Mouse (Mus musculus) T-cell, adult 2 months (primary cell): ENCODE results near the gene Prokr2.
"Not testable (repeated sequence)": the region's sequence is repeated elsewhere in the genome, so short reads cannot be mapped to it uniquely, and the experiment has no call there.

ENCODE experiments used
- DNase-seq: peaks from one replicate; pipeline ENCODE4 v3.0.0; 2022; ENCODE audit warnings: low spot score

The Prokr2 gene

GRCm38 (mm10) chr2:132340350-132340749, 44.9 kb downstream of the Prokr2 start:
- DNase-seq = no peak

GRCm38 (mm10) chr2:132337202-132337601, 48.0 kb downstream of the Prokr2 start:
- DNase-seq = no peak

GRCm38 (mm10) chr2:132323541-132323940, 61.7 kb downstream of the Prokr2 start:
- DNase-seq = no peak

GRCm38 (mm10) chr2:132320516-132320915, 64.7 kb downstream of the Prokr2 start:
- DNase-seq = no peak

- no peak for DNase-seq
These were observed 68.1 kb downstream of the Prokr2 start for GRCm38 (mm10) chr2:132317178-132317577.

- DNase-seq = peak; percentile 48
These were observed 69.0 kb downstream of the Prokr2 start for GRCm38 (mm10) chr2:132316041-132316808.

- DNase-seq = not testable (repeated sequence)
These were observed 71.2 kb downstream of the Prokr2 start for GRCm38 (mm10) chr2:132314057-132314456.

DNA sequence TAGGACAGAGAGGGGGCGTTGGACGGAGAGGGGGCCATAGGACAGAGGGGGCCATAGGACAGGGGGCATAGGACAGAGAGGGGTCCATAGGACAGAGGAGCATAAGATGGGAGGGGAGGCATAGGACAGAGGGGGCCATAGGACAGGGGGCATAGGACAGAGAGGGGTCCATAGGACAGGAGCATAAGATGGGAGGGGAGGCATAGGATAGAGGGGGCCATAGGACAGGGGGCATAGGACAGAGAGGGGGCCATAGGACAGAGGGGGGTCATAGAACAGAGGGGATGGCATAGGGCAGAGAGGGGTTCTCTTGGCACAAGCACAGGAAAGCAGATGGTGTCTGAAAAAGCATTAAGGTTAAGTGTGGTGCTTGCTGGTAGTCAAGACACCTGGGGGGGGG, 71.7 kb downstream of the Prokr2 start:
- DNase-seq = no peak

DNA sequence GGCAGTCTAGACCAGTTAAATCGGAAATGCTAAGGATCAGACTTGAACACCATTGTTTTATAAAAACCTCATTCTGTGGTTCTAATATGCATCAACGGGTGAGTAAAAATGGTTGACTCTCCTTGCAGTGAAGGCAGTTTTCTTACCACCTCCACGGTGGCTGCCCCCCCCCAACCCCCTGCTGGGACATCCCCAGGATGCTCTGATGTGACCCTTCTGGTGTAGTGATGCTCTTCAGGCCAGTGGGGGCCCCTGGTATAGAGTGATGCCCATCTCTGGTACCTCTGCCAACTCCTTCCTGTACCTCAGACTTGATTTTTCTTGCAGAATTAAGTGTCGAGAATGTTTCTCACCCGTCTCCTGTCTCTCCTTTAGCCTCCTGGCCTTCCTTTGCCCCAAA, 72.6 kb downstream of the Prokr2 start:
- DNase-seq = no peak

DNA sequence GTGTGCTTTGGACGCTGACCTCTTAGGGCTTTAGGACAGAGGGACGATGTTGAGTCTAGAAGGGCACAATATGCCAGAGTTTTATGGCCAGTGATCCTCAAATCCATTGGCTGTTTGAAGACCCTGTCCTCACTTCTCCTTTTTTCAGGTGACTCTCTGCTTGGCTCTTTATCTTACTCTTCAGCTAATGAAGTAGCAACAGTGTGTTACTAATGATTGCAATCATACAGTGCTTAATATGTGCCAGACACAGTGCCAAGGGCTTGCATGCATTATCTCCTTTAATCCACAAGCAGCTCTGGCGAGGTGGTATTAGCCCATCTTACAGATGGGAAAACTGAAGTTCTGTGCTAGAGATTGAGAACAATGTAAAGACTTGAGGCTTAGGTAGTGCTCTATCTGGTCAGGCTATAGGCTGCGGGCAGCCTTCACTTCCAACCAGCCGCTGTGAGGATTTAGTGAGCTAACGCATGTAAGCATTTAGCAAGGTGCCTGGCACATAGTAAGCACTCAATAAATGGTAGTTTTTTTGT, 75.8 kb downstream of the Prokr2 start:
- no peak for DNase-seq

DNA sequence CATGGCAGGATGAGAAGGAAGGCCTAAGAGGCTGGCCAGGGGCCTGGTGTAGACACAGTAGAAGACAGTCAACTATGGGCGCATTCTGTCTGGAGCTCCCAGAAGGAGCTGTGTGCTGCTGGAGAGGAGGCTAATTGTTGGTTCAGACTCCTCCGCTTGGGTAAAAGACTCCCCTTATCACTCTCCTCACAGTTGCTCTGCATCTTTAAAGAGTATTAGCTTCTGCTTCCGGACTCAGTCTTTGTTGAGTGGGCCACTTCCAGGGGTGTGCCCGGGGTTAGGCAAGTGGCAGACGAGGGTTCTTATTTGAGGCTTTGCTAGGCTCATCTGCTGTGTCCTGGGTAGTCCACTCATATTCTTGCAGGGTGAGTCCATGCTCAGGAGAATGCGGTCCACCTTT, 76.4 kb downstream of the Prokr2 start:
- no peak for DNase-seq

GRCm38 (mm10) chr2:132307213-132307843, 77.9 kb downstream of the Prokr2 start:
- DNase-seq = no peak

- DNase-seq = peak; percentile 14
These were observed 79.3 kb downstream of the Prokr2 start for GRCm38 (mm10) chr2:132305988-132306387.

GRCm38 (mm10) chr2:132305165-132305564, 80.1 kb downstream of the Prokr2 start:
- no peak for DNase-seq

- no peak for DNase-seq
These were observed 83.8 kb downstream of the Prokr2 start for GRCm38 (mm10) chr2:132301436-132301835.

DNA sequence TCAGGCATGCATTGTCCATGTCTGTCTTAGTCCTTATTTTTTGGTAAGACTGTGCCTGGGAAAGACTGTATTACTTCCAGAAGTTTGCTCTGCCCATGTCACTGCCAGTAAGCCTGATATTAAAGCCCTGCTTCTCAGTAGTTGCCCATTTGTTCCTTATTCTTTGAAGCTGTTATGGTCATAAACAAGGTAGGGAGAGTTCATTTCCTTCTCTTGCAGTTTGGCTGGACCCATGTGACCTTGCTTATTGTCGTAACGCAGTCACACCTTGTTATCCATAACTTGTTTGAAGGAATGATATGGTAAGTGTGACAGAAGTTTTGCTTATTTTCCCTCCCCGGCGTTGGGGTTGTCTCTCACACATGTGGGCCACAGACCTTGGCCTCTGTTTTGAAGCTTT, 87.0 kb downstream of the Prokr2 start:
- DNase-seq = no peak

- DNase-seq = no peak
These were observed 91.4 kb downstream of the Prokr2 start for GRCm38 (mm10) chr2:132293694-132294450.

GRCm38 (mm10) chr2:132292083-132292482, 93.2 kb downstream of the Prokr2 start:
- DNase-seq = peak; percentile 34

- no peak for DNase-seq
These were observed 94.0 kb downstream of the Prokr2 start for GRCm38 (mm10) chr2:132291265-132291664.

DNA sequence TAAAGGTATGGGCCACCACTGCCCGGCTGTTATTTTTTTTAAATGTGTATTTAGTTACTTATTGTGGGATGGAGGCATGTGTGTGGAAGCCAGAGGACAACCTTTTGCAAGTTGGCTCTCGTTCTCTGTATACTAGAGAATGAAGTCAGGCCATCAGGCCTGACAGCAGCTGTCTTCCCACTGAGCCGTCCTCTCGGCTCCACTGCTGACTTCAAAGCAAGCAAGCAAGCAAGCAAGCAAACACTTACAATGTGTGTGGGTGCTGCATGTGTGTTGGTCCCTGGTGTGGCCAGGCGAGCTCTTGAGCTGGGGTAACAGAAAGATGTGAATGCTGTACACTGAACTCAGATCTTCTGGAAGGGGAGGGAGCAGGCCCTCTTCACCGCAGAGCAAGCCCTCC, 94.4 kb downstream of the Prokr2 start:
- no peak for DNase-seq

DNA sequence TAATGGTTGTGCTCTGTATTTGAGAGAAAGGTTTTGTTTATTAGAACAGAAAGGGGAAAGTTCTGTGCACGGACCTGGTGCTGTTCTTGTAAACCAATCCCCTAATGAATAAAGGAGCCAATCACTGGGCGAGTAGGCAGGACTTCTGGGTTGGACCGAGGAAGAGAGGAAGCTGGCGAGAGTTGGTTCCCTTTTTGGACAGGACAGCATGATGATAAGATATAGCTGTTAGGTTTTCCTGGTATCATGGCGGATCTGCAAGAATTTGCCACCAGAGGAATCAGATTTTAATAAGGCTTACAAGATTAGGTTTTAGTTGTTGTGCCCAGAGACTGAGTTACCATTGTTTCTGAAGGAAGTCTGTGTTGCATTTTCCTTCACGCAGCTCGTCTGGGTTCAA, 96.0 kb downstream of the Prokr2 start:
- not testable (repeated sequence) for DNase-seq
